Mouse (Mus musculus) hindbrain, embryonic 10.5 days (tissue): ENCODE data around the gene Ift22. TPM values are rescaled to one million over a fixed set of nuclear protein-coding genes. Genes with fewer than 3 reads are reported as not detected.

Experiments used
- DNase-seq: peaks from one replicate; pipeline ENCODE4 v3.0.0-alpha.2; 2017; ENCODE audit warnings: low spot score
- H3K27ac ChIP-seq: fragments of 300-500 bp; sonication (generic); 2 replicates; pipeline ENCODE4 v1.5.1; 2016; ENCODE audit warnings: mild to moderate bottlenecking, moderate library complexity
- H3K27me3 ChIP-seq: fragments of 300-500 bp; sonication (generic); 2 replicates; pipeline ENCODE4 v1.6.1; 2016; ENCODE audit warnings: mild to moderate bottlenecking; ENCODE audit not compliant: poor library complexity, insufficient read depth, severe bottlenecking
- H3K36me3 ChIP-seq: fragments of 300-500 bp; sonication (generic); 2 replicates; pipeline ENCODE4 v1.6.1; 2016; ENCODE audit warnings: mild to moderate bottlenecking, moderate library complexity
- H3K4me1 ChIP-seq: fragments of 300-500 bp; sonication (generic); replicated peaks from 2 replicates; pipeline ENCODE4 v1.6.1; 2016; ENCODE audit warnings: mild to moderate bottlenecking
- H3K4me3 ChIP-seq: fragments of 300-500 bp; sonication (generic); 2 replicates; pipeline ENCODE4 v1.5.1; 2016; ENCODE audit warnings: mild to moderate bottlenecking, moderate library complexity
- H3K9me3 ChIP-seq: fragments of 300-500 bp; sonication (generic); 2 replicates; pipeline ENCODE4 v1.6.1; 2016; ENCODE audit warnings: mild to moderate bottlenecking, moderate library complexity
- WGBS: fragments of 180-500 bp; shearing (Covaris S2); methylation state at CpG from one replicate; pipeline ENCODE4 v1.1.7; 2016; 5-methylcytosine and 5-hydroxymethylcytosine counted together
- polyA plus RNA-seq: library from polyadenylated mRNA; unstranded; fragments of >200 nt; fragmentation: Nextera tagmentation; extraction: Ambion mirVana; gene quantifications from 2 replicates; pipeline ENCODE4 v1.2.1, GENCODE M21; 2016

The Ift22 gene
- 106 and 124 TPM in 2 replicates for polyA plus RNA-seq

DNA sequence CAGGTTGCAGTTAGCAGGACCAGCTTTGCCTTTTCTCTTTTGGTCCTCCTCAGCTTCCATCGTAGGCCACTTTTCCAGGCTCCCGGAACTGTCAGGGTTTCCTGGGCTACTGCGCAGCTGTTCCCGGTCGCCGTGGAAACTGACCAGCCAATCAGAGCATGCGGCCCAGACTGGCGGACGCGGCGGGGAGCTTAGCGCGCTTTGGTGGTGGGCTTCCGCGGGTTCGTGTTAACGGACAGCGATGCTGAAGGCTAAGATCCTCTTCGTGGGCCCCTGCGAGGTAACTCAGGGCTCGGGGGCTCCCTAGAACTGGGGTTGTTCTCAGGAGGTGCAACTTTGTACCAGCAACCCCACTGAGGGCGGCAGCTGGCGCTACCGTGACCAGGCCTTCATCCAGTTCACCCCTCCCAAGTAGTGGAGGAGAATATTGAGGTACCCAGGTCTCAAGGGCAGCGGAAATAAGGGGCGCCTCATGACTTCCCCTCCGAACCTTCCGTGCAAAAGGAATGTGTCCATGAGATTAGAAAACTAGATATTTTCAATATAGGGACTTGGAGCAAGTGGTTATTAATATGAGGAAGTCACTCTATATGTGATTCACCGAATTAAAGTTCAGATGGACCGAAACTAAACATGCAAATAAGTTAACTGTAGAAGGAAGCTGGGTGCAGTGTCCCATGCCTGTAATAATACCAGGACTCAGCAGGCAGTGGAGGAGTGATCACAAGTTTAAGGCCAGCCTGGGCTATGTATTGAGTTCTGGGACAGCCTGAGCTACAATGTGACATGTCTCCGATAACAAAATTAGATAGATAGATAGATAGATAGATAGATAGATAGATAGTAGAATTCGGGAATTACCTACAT is at the start of gene Ift22:
TSS of gene Ift22 (plus strand) at position 160 of the 867 bp plus-strand sequence.
- Histone ChIP-seq H3K4me1 (peaks cover 17% of the 10 kb centered on the region), H3K36me3 (peaks cover 28% of the 10 kb centered on the region), H3K9me3 (0 out of 2 replicates have a peak, but pooled peaks cover 3% of the 10 kb centered on the region), H3K27ac (peak within 1 kb of the TSS; percentile 89), H3K27me3 (no peaks in the 10 kb centered on the region), H3K4me3 (peak within 1 kb of the TSS; percentile 79)
- WGBS, result 9% methylated on average over 32 of the region's 32 CpGs
- DNase-seq, result peak; percentile 96

DNA sequence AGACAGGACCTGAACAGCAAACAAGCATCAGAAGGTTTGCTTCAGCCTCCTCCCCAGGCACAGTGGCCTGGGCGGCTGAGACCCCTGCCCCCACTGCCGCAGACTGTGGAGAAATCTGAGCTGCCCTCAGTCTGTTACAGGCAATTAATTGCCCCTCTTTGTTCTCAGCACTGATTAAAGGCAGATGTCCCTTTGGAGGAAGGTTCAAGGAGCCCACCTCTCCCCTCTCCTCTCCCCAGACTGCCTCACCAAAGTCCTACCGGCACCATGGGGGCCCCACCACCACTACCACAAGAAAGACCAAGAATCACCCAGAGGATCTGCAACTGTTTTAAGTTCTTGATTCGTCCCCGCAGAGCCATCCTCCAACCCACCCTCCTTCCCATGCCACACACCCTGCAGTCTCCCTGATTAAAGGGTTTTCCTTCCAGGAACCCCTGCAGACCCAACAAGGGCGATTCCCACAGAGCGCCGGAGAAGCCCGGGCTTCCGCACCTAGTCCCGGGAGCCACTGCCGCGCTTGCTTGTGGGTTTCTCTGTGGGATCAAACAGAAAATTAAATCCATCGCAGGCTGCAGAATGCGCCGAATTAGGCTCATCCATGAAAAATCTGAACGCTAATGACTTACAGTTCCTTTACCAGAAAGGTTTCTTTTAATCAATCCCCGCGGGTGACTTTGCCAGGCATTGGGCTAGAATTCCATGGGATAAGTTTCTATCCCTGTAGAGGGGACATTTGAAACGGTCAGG is 46.6 kb upstream of the Ift22 start:
- peak overlapping the region; percentile 11 for H3K4me3 ChIP-seq
- DNase-seq, result peak; percentile 63
- H3K27ac ChIP-seq, result peak overlapping the region; percentile 91
- H3K4me1 ChIP-seq, result peaks cover 52% of the 10 kb centered on the region
- H3K9me3 ChIP-seq, result no peaks in the 10 kb centered on the region
- H3K36me3 ChIP-seq, result no peaks in the 10 kb centered on the region
- no peaks in the 10 kb centered on the region for H3K27me3 ChIP-seq
- 10% methylated on average over 20 of the region's 20 CpGs for WGBS

DNA sequence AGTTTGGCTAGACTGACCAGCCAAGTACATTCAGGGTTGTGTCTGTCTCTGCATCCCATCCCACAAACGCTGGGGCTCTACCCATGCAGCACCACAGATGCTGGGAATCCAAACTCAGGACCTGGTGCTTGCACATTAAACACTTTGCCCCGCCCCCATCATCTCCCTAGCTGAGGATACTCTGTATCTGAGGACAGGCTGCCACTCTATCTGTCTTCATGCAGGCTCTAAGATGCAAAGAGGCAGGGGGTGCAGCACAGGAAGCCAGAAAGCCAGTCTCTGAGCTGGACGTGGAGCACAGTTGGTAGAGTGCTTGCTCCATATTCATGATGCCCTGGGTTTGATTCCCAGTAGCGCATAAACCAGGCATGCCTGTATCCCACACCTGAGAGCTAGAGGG is 45.1 kb upstream of the Ift22 start:
- H3K4me3 ChIP-seq, result no peak overlapping the region
- H3K4me1 ChIP-seq, result peaks cover 56% of the 10 kb centered on the region
- H3K27ac ChIP-seq, result peak overlapping the region; percentile 91
- H3K36me3 ChIP-seq, result no peaks in the 10 kb centered on the region
- no peaks in the 10 kb centered on the region for H3K27me3 ChIP-seq
- no peaks in the 10 kb centered on the region for H3K9me3 ChIP-seq
- WGBS, result 49% methylated on average over 4 of the region's 4 CpGs
- no peak for DNase-seq

DNA sequence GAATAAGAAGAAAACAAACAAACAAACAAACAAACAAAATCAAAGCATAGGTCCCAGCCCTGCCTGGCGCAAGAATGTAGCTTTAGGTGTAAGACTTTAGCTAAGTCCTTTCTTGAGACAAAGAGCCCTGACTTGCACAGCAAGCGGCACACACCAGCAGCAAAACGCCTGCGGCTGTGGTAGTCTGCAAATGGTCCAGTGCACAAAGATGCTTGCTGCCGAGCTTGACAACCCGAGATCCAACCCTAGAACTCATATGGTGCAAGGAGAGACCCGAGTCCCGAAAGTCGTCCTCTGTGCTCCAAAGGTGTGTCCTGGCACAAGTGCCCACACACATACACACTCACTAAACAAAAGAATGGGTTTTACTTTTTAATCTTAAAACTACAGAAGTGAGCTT is 44.7 kb upstream of the Ift22 start:
- peak; percentile 24 for DNase-seq
- Histone ChIP-seq H3K4me3 (0 out of 2 replicates have a peak overlapping the region, but pooled peaks have one; percentile 29), H3K9me3 (no peaks in the 10 kb centered on the region), H3K4me1 (peaks cover 56% of the 10 kb centered on the region), H3K27me3 (no peaks in the 10 kb centered on the region), H3K27ac (peak overlapping the region; percentile 91), H3K36me3 (no peaks in the 10 kb centered on the region)
- 42% methylated on average over 9 of the region's 9 CpGs for WGBS

DNA sequence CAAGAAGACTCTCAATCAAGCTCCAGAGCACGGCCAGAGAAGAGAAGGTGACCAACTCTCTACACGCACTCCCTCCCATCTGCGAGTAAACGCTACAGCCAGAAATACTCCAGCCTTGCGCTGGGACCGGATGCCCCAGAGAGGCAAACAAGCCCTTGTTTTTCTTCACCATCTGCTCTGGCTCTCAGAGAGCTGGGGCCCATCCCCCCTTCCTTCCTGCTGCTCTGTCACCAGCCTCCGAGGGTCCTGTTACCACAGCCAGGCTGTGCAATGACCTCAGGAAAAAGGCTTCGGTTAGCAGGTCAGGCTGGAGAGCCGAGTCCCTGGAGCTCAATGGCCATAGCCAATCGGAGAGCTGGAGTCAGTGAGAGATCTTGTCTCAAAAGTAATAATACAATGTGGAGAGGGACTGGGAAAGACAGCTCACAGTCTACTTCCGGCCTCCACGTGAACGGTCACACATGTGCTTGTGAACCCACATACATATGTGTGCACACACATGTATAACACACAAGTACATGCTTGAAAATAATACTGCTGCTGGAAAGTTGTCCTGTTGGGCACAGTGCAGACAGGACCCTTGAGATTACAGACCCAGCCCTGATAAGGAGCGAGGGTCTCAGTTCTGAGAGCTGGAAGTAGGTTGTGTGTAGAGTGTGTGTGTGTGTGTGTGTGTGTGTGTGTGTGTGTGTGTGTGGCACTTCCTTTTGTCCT is 43.8 kb upstream of the Ift22 start:
- Histone ChIP-seq H3K4me3 (peak overlapping the region; percentile 29), H3K36me3 (no peaks in the 10 kb centered on the region), H3K27me3 (no peaks in the 10 kb centered on the region), H3K9me3 (no peaks in the 10 kb centered on the region), H3K4me1 (peaks cover 57% of the 10 kb centered on the region), H3K27ac (peak overlapping the region; percentile 91)
- WGBS, result 11% methylated on average over 14 of the region's 14 CpGs
- peak; percentile 90 for DNase-seq

DNA sequence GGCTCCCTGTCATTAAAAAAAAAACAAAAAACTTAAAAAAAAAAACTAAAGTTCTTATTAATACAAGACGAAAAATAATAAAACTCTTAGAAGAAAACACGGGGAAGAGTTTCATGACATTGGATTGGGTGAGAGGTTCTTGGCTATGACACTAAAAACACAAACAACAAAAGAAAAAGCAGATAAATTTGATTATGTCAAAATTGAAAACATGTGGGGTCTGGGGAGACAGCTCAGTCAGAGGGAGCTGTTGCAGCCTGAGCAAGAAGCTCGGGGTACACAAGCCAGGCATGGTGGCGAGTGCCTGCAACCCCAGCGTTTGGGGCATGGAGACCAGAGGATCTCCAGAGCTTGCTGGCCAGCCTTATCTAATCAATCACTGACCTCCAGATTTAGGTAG is 40.2 kb upstream of the Ift22 start:
- peaks cover 49% of the 10 kb centered on the region for H3K4me1 ChIP-seq
- no peak overlapping the region for H3K4me3 ChIP-seq
- no peaks in the 10 kb centered on the region for H3K27me3 ChIP-seq
- no peaks in the 10 kb centered on the region for H3K9me3 ChIP-seq
- no peaks in the 10 kb centered on the region for H3K36me3 ChIP-seq
- DNase-seq, result no peak
- H3K27ac ChIP-seq, result no peak overlapping the region
- 77% methylated on average over 5 of the region's 5 CpGs for WGBS

DNA sequence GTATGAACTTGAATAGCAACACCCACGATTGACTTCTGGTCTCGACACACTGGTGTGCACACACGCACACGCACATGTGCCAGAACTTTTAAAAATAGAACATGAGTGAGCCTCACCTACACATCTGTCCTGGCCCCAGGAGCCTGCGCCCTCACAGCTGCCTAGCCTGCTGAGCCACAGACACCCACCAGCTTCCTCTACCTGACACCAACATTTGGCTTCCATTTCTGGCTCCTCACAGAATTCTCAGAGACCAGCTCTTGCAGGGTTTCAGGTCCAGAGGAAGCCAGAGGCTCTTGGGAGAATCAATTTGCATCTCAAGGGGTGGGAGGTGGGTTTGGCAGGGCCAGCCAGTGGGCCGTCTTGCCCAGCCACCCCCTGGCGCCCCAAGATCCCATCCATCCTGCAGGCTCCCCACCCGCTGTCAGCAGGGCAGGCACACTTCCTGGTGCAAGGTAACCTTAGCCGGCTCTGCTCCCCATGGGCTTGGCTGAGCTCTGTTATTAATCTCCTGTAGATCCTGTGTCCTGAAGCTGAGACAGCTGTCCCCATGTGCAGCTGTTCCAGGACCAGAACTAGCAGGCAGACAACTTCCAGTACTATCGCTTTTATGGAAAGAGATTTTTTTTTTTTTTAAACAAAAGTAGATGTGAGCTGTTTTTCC is 38.4 kb upstream of the Ift22 start:
- Histone ChIP-seq H3K27ac (peak overlapping the region; percentile 36), H3K27me3 (no peaks in the 10 kb centered on the region), H3K4me3 (no peak overlapping the region), H3K9me3 (no peaks in the 10 kb centered on the region), H3K36me3 (no peaks in the 10 kb centered on the region), H3K4me1 (peaks cover 30% of the 10 kb centered on the region)
- WGBS, result 63% methylated on average over 10 of the region's 10 CpGs
- DNase-seq, result no peak

DNA sequence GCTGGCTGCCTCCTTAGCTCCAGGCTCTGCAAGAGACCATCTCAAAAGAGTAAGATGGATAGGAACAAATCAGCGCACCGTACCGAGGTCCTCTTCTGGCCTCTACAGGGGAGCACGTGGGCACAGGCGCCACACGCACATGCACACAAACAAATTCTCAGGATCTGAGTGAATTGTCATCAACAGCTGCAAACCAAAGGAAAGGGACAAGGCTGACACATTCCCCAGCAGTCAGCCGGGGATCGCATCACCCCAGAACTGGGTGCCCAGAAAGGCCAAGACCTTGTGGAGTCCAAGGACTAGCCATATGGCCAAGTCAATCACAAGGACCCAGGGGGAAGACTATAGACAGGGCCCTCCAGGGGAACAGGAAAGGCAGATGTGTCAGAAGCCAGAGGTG is 35.5 kb upstream of the Ift22 start:
- no peak overlapping the region for H3K27ac ChIP-seq

DNA sequence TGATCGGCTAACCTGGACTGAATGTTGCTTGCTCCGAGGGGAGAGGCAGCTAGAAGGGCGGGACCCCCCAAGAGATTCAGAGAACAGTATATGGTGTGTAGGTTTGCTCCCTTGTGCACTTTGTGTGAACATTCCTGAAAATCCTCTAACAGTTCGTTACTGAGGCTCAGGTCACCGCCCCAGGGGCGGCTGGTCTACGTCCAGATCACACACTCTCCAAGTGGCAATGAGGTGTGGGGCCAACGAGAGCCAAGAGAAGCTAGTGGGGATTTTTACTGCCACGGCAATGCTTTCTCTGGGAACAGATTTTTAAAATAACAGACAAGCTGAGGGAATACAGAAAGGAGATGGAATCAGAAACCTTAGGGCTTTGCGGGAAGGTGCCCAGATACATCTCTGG is 33.7 kb upstream of the Ift22 start:
- Histone ChIP-seq H3K9me3 (no peaks in the 10 kb centered on the region), H3K27me3 (no peaks in the 10 kb centered on the region), H3K27ac (no peak overlapping the region), H3K4me3 (no peak overlapping the region), H3K4me1 (peaks cover 18% of the 10 kb centered on the region), H3K36me3 (peaks cover 3% of the 10 kb centered on the region; the same call in 1 of the 2 replicates)
- no peak for DNase-seq
- 85% methylated on average over 10 of the region's 10 CpGs for WGBS

More for the DNA sequence above, 35.5 kb upstream of the Ift22 start:
- H3K9me3 ChIP-seq, result no peaks in the 10 kb centered on the region
- DNase-seq, result no peak
- WGBS, result 77% methylated on average over 8 of the region's 8 CpGs
- H3K4me3 ChIP-seq, result no peak overlapping the region
- no peaks in the 10 kb centered on the region for H3K27me3 ChIP-seq
- peaks cover 3% of the 10 kb centered on the region; the same call in 1 of the 2 replicates for H3K36me3 ChIP-seq
- peaks cover 20% of the 10 kb centered on the region for H3K4me1 ChIP-seq

DNA sequence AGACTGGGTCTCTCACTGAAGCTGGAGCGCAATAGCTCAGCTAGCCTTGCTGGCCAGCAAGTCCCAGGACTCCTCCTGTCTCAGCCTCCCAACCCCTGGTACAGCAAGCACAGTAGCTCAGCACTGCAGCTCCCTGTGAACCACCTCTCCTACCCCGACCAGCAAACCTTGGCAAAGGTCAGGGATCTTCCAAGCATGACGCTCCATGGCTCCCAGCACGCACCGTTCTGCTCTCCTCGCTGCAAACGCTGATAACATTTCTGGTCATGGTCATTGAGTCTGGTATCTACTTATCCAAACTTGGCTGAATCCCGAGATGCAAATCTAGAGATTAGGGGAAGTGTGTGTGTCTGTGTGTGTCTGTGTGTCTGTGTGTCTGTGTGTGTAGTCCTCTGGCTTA is 27.8 kb upstream of the Ift22 start:
- H3K36me3 ChIP-seq, result peaks cover 3% of the 10 kb centered on the region; the same call in 1 of the 2 replicates
- no peak for DNase-seq
- H3K4me1 ChIP-seq, result peaks cover 25% of the 10 kb centered on the region
- H3K27me3 ChIP-seq, result peaks cover 42% of the 10 kb centered on the region
- no peak overlapping the region for H3K27ac ChIP-seq
- H3K4me3 ChIP-seq, result no peak overlapping the region
- WGBS, result 88% methylated on average over 8 of the region's 8 CpGs
- H3K9me3 ChIP-seq, result no peaks in the 10 kb centered on the region

DNA sequence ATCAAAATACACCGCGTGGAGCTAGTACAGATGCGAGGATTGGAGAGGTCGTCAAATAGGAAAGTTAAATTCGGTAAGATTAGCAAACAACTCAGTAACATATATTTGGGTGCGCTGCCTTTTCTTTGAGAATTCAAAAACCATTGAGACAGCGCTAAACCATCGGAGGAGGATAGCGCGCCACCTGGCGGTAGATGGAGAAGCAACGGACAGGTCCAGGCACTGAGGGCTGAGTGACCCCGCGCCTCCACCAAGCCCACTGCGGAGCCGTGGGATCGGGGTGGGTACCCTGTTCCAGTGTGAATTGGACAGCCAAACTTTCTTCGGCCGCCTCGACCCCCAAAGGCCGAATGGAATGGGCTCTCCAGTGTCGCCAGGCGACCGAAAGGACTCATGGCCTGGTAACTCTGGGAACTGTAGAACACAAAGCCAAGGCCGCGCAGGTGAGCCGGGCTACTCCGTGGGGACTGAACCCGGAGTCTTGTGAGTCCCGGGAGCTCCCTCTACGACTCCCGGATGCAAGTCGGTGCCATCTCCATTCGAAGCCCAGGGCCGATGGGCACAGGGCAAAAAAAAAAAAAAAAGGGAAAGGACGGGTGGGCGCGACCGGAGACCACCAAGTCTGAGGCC is 26.5 kb upstream of the Ift22 start:
- peaks cover 42% of the 10 kb centered on the region for H3K27me3 ChIP-seq

More for the DNA sequence above, 26.5 kb upstream of the Ift22 start:
- Histone ChIP-seq H3K36me3 (peaks cover under 1% of the 10 kb centered on the region; the same call in 1 of the 2 replicates), H3K9me3 (no peaks in the 10 kb centered on the region), H3K27ac (peak overlapping the region; percentile 87), H3K4me3 (peak overlapping the region; percentile 70), H3K4me1 (peaks cover 26% of the 10 kb centered on the region)
- peak; percentile 88 for DNase-seq
- WGBS, result 3% methylated on average over 39 of the region's 39 CpGs
